Mouse (Mus musculus) heart, embryonic 13.5 days (tissue): ENCODE measurements around the gene Lamb1. TPM values are rescaled to one million over a fixed set of nuclear protein-coding genes. Genes with fewer than 3 reads are reported as not detected.

Source experiments
- ATAC-seq: fragments of 200-750 bp; cut with Nextera tagmentation; 2 replicates; pipeline ENCODE4 v1.8.0; 2017; ENCODE audit warnings: moderate TSS enrichment; ENCODE audit not compliant: insufficient number of reproducible peaks, low FRiP score, low TSS enrichment; ENCODE audit errors: extremely low read depth
- H3K27ac ChIP-seq: fragments of 300-500 bp; sonication (generic); replicated peaks from 2 replicates; pipeline ENCODE4 v1.5.1; 2015; ENCODE audit warnings: moderate library complexity, mild to moderate bottlenecking, inconsistent platforms
- H3K27me3 ChIP-seq: fragments of 300-500 bp; sonication (generic); replicated peaks from 2 replicates; pipeline ENCODE4 v1.6.1; 2015; ENCODE audit warnings: mild to moderate bottlenecking, inconsistent platforms
- H3K36me3 ChIP-seq: fragments of 300-500 bp; sonication (generic); 2 replicates; pipeline ENCODE4 v1.6.1; 2015; ENCODE audit warnings: mild to moderate bottlenecking, inconsistent platforms
- H3K4me1 ChIP-seq: fragments of 300-500 bp; sonication (generic); 2 replicates; pipeline ENCODE4 v1.6.1; 2015; ENCODE audit warnings: inconsistent platforms
- H3K4me2 ChIP-seq: fragments of 300-500 bp; sonication (generic); 2 replicates; pipeline ENCODE4 v1.6.1; 2015; ENCODE audit warnings: inconsistent platforms, mild to moderate bottlenecking, moderate library complexity
- H3K4me3 ChIP-seq: fragments of 300-500 bp; sonication (generic); 2 replicates; pipeline ENCODE4 v1.5.1; 2015; ENCODE audit warnings: moderate library complexity, mild to moderate bottlenecking, inconsistent platforms
- H3K9ac ChIP-seq: fragments of 300-500 bp; sonication (generic); 2 replicates; pipeline ENCODE4 v1.6.1; 2015; ENCODE audit warnings: inconsistent platforms, mild to moderate bottlenecking, moderate library complexity
- H3K9me3 ChIP-seq: fragments of 300-500 bp; sonication (generic); 2 replicates; pipeline ENCODE4 v1.6.1; 2016; ENCODE audit warnings: inconsistent platforms
- WGBS: fragments of 180-500 bp; shearing (Covaris S2); methylation state at CpG from one replicate; pipeline ENCODE4 v1.1.7; 2015; ENCODE audit warnings: mixed read lengths; 5-methylcytosine and 5-hydroxymethylcytosine counted together
- polyA plus RNA-seq: library from polyadenylated mRNA; unstranded; fragments of >200 nt; fragmentation: Nextera tagmentation; extraction: Ambion mirVana; gene quantifications from 2 replicates; pipeline ENCODE4 v1.2.1, GENCODE M21; 2015

The Lamb1 gene
- polyA plus RNA-seq, 1 experiment from 2014 or later = 91.3 TPM

DNA sequence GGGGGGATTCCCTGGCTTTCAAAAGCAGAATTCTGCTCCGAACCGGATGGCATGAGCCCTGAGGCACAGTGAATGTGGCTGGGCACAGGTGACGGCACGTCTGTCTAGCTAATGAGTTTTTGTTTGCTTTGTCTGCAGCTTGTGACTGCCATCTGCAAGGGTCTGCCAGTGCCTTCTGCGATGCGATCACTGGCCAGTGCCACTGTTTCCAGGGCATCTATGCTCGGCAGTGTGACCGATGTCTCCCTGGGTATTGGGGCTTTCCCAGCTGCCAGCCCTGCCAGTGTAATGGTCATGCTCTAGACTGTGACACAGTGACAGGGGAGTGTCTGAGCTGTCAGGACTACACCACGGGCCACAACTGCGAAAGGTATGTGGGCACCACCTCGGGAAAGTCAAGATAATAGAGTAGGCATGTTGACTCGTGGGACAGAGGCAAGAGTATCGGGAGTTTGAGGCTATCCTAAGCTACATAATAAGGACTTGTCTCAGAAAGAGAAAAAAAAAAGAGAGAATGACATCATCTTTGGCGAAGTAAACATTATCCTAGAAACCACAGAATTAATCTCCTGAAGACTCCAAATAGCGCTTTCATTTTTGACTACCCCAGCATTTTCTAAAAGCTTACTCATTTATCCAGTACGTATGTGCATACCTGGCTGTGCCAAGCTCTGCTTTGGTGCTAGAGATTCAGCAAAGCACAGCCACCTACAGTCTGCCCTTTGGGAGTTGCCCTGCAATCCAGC lies 37.9 kb downstream of the Lamb1 start:
- Histone ChIP-seq H3K4me2 (no peak overlapping the region), H3K4me1 (peaks cover 49% of the 10 kb centered on the region), H3K9me3 (no peaks in the 10 kb centered on the region), H3K27me3 (no peaks in the 10 kb centered on the region), H3K4me3 (no peak overlapping the region), H3K27ac (peak overlapping the region; percentile 15; the same call in 1 of the 2 replicates), H3K9ac (no peak overlapping the region), H3K36me3 (peaks cover 100% of the 10 kb centered on the region)
- ATAC-seq = no peak
- WGBS = 81% methylated on average over 16 of the region's 16 CpGs

DNA sequence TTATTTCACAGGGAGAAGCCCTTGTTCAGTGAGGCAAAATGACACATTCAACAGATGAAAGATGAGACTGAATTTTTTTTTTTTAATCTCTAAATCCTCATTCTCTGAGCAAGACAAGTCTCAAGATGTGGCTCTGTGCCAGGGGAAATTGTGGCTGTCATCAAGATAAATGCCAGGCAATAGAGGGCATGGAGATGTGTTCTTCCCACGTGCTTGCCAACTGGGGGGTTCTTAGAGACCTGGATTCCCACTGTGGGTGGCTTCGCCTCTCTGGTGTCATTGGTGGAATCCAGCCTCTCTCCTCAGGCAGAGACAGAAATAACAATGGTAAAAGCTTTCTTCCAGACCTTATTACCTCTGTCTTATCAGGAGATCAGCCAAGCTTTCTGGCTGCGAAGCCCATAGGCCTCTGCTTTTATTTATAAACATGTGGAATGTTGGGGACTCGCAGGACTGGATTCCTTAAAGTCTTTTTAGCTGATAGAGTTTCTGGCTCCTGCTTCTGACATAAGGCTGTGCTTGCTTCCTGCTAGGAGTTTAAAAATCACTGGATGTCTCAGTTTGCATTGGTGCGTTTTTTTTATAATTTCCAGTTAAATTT lies 41.1 kb downstream of the Lamb1 start:
- Histone ChIP-seq H3K4me3 (no peak overlapping the region), H3K9ac (no peak overlapping the region), H3K36me3 (peaks cover 100% of the 10 kb centered on the region), H3K4me2 (no peak overlapping the region), H3K9me3 (no peaks in the 10 kb centered on the region), H3K27ac (peak overlapping the region; percentile 68), H3K27me3 (no peaks in the 10 kb centered on the region), H3K4me1 (peaks cover 45% of the 10 kb centered on the region)
- 32% methylated on average over 5 of the region's 5 CpGs for WGBS
- ATAC-seq = no peak

DNA sequence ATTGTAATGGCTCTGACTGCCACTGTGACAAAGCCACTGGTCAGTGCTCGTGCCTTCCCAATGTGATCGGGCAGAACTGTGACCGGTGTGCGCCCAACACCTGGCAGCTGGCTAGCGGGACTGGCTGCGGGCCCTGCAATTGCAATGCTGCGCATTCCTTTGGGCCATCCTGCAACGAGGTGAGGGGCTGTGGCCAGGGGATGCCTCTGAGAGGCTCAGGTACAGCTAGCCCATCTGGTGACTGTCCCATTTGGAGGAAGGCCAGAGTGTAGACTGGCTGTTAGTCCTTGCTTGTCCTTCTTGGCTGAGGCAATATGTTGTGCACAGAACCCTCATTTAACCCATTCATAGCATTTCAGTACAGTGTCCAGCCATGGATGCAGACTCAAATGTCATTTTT lies 42.0 kb downstream of the Lamb1 start:
- H3K4me2 ChIP-seq = no peak overlapping the region
- WGBS = 82% methylated on average over 8 of the region's 8 CpGs
- ATAC-seq = no peak
- no peak overlapping the region for H3K4me3 ChIP-seq
- no peaks in the 10 kb centered on the region for H3K27me3 ChIP-seq
- H3K9ac ChIP-seq = no peak overlapping the region
- peak overlapping the region; percentile 68; the same call in 1 of the 2 replicates for H3K27ac ChIP-seq
- peaks cover 45% of the 10 kb centered on the region for H3K4me1 ChIP-seq
- peaks cover 100% of the 10 kb centered on the region for H3K36me3 ChIP-seq
- H3K9me3 ChIP-seq = no peaks in the 10 kb centered on the region

DNA sequence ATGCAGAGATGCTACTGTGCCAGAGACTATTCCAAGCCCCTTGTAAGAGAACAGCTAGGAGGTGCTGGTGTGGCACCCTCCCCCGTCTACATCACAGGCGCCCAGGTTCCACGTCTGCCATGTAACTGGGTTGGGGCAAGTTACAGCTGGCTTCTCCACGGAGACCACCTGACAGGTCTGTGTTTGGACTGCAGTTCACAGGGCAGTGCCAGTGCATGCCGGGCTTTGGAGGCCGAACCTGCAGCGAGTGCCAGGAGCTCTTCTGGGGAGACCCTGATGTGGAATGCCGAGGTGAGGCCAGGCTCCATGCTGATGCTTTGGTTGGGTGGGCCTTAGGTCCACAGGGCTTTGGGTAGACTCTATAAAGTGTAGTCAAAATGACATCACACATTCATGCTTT lies 42.7 kb downstream of the Lamb1 start:
- 87% methylated on average over 8 of the region's 8 CpGs for WGBS

DNA sequence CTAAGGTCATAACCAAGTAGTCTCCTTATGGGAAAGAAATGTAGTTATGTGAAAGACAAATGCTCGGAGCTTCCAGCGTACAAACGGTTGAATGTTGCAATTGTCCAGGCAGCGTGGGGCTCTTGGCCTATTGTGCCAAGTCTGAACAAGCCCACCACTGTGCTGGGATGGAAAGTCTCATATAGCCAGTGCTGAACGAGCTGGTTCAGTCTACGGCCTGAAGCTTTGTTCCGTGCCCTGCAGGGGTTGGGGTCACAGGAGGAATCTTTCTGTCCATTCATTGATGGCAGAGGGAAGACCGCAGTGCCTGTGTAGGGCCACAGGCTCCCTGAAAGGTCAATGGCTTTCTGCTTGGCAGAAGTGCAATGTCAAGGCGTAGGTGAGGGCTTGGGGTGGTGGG lies 45.7 kb downstream of the Lamb1 start:
- Histone ChIP-seq H3K4me2 (no peak overlapping the region), H3K36me3 (peaks cover 100% of the 10 kb centered on the region), H3K4me1 (peaks cover 57% of the 10 kb centered on the region), H3K9ac (no peak overlapping the region), H3K27ac (no peak overlapping the region), H3K4me3 (no peak overlapping the region), H3K27me3 (no peaks in the 10 kb centered on the region), H3K9me3 (0 out of 2 replicates have a peak, but pooled peaks cover 5% of the 10 kb centered on the region)
- WGBS = 83% methylated on average over 9 of the region's 9 CpGs
- ATAC-seq = no peak

More for the DNA sequence above, 42.7 kb downstream of the Lamb1 start:
- no peak overlapping the region for H3K4me3 ChIP-seq
- peaks cover 100% of the 10 kb centered on the region for H3K36me3 ChIP-seq
- no peak overlapping the region for H3K4me2 ChIP-seq
- H3K9ac ChIP-seq = no peak overlapping the region
- peaks cover 49% of the 10 kb centered on the region for H3K4me1 ChIP-seq
- H3K9me3 ChIP-seq = no peaks in the 10 kb centered on the region
- H3K27me3 ChIP-seq = no peaks in the 10 kb centered on the region
- no peak for ATAC-seq
- no peak overlapping the region for H3K27ac ChIP-seq

DNA sequence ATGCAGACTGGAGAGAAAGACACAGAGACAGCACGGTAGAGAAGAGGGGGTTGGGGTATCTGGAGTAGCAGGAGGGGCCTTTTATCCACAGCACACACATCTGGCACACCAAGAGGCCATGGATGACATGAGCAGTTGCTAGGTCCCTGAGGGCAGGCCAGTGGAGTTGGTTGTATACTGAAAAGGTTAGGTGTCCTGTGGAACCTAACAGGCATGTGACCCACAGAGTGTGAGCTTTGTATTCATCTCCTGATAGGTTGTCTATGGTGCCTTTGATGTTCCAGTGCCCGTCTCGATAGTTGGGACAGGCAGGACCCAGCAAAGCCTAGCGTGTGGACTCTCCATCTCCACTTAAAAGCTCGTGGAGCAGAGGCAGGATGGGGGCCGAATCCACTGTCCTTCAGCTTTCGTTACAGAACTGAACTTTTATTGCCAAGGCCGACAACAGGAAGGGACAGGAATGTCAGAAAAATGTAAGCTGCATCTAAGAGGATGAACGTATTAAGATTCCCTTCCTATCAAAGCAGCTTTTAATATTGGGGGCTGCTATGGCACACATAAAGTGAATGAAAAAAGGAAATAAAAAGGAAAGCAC lies 46.7 kb downstream of the Lamb1 start:
- no peaks in the 10 kb centered on the region for H3K27me3 ChIP-seq
- WGBS = 74% methylated on average over 9 of the region's 9 CpGs

DNA sequence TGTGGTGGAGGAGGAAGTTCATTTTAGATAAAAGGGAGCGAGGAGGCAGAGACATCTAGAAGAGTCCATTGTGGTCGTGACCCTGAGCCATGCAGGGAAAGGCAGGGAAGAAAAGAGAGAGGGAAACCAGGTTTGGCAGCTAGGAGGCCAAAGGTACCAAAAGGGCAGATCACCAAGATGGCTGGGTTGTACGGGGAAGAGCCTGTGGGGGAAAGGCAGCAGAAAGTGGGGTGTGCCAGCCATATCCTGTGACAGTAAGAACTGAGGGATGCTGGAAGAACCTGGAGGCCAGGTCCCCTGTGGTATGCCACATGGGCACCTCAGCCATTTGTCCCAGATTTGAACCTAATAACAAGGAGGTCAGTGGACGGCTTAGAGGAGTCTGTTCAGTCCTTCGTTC lies 47.2 kb downstream of the Lamb1 start:
- H3K4me1 ChIP-seq = peaks cover 50% of the 10 kb centered on the region
- no peak overlapping the region for H3K9ac ChIP-seq
- 0 out of 2 replicates have a peak, but pooled peaks cover 5% of the 10 kb centered on the region for H3K9me3 ChIP-seq
- no peak for ATAC-seq
- H3K27ac ChIP-seq = peak overlapping the region; percentile 21; the same call in 1 of the 2 replicates
- peaks cover 100% of the 10 kb centered on the region for H3K36me3 ChIP-seq
- no peak overlapping the region for H3K4me3 ChIP-seq
- WGBS = 71% methylated on average over 5 of the region's 5 CpGs
- no peaks in the 10 kb centered on the region for H3K27me3 ChIP-seq
- H3K4me2 ChIP-seq = no peak overlapping the region

More for the DNA sequence above, 46.7 kb downstream of the Lamb1 start:
- no peak overlapping the region for H3K4me3 ChIP-seq
- H3K4me2 ChIP-seq = no peak overlapping the region
- H3K9ac ChIP-seq = no peak overlapping the region
- no peak for ATAC-seq
- peaks cover 51% of the 10 kb centered on the region for H3K4me1 ChIP-seq
- 0 out of 2 replicates have a peak, but pooled peaks cover 5% of the 10 kb centered on the region for H3K9me3 ChIP-seq
- H3K27ac ChIP-seq = no peak overlapping the region; the same call in 1 of the 2 replicates
- H3K36me3 ChIP-seq = peaks cover 100% of the 10 kb centered on the region

DNA sequence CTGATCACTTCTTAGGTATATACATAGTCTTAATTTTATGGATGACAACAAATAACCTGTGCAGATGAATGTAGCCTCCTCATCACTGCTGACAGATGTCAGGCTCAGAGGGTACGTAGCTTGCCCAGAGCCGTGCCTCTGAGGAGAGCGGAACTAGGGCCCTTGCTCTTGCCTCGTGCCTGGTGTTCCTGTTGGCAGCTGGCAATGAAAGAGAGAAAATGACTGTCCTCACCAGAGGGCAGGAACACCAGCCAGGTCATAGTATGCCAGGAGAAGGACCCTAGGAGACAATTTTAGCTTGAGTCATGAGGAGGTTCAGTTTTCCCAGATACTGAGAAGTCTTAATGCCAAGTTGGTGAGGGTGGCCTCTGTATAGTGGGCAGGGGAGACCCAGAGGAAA lies 48.1 kb downstream of the Lamb1 start:
- WGBS = 64% methylated on average over 4 of the region's 4 CpGs
- no peak overlapping the region for H3K4me3 ChIP-seq
- peak overlapping the region; percentile 20; the same call in 1 of the 2 replicates for H3K9ac ChIP-seq
- H3K36me3 ChIP-seq = peaks cover 100% of the 10 kb centered on the region
- no peaks in the 10 kb centered on the region for H3K27me3 ChIP-seq
- 0 out of 2 replicates have a peak, but pooled peaks cover 5% of the 10 kb centered on the region for H3K9me3 ChIP-seq
- peak overlapping the region; percentile 71 for H3K27ac ChIP-seq
- peaks cover 58% of the 10 kb centered on the region for H3K4me1 ChIP-seq
- no peak for ATAC-seq
- no peak overlapping the region for H3K4me2 ChIP-seq

DNA sequence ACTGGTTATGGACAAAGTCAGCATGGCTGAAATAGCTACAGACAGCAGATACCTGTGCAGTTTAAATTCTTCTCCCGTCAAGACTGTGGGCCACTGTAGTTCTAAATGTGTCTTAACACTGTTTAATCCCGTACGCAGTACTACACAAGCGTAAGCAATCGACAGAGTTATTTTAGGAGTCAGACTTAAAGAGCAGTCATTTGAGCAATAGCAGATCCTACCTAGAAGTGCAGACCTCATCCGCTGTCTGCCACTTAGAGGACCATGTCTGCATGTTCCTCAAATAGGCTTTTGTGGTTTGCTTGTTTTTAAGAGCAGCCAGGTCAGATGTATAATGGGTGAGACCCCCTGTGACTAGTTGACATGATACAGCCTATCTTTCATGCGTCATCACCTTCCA lies 49.3 kb downstream of the Lamb1 start:
- Histone ChIP-seq H3K27ac (peak overlapping the region; percentile 76), H3K9ac (no peak overlapping the region), H3K4me3 (no peak overlapping the region), H3K4me1 (peaks cover 61% of the 10 kb centered on the region), H3K27me3 (no peaks in the 10 kb centered on the region), H3K36me3 (peaks cover 100% of the 10 kb centered on the region), H3K9me3 (0 out of 2 replicates have a peak, but pooled peaks cover 5% of the 10 kb centered on the region), H3K4me2 (no peak overlapping the region)
- peak; percentile 66; the same call in 1 of the 2 replicates for ATAC-seq
- WGBS = 43% methylated on average over 7 of the region's 7 CpGs

DNA sequence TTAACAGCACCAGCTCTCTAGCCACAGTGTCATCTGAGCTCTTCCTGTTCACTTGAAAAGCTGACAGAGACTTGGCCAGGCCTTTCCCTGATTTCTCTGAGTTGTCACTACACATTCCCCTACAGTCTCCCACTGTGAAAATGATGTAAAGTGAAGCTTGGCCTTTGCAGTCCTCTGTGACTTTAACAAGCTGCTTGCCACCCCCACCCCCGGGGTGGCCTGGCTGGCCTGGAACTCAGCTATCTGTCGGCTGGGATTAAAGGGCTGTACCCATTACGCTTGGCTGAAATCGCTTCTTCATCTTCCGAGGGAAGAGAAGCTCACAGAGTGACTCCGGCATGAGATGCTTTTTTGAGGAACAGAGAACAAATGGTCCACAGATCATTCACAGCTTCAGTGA lies 50.9 kb downstream of the Lamb1 start:
- H3K4me1 ChIP-seq = peaks cover 50% of the 10 kb centered on the region
- H3K9me3 ChIP-seq = 0 out of 2 replicates have a peak, but pooled peaks cover 5% of the 10 kb centered on the region
- no peak overlapping the region for H3K9ac ChIP-seq
- H3K27me3 ChIP-seq = no peaks in the 10 kb centered on the region
- no peak for ATAC-seq
- WGBS = 49% methylated on average over 6 of the region's 6 CpGs
- H3K4me3 ChIP-seq = no peak overlapping the region
- peaks cover 100% of the 10 kb centered on the region for H3K36me3 ChIP-seq
- 0 out of 2 replicates have a peak overlapping the region, but pooled peaks have one; percentile 24 for H3K27ac ChIP-seq
- no peak overlapping the region for H3K4me2 ChIP-seq

DNA sequence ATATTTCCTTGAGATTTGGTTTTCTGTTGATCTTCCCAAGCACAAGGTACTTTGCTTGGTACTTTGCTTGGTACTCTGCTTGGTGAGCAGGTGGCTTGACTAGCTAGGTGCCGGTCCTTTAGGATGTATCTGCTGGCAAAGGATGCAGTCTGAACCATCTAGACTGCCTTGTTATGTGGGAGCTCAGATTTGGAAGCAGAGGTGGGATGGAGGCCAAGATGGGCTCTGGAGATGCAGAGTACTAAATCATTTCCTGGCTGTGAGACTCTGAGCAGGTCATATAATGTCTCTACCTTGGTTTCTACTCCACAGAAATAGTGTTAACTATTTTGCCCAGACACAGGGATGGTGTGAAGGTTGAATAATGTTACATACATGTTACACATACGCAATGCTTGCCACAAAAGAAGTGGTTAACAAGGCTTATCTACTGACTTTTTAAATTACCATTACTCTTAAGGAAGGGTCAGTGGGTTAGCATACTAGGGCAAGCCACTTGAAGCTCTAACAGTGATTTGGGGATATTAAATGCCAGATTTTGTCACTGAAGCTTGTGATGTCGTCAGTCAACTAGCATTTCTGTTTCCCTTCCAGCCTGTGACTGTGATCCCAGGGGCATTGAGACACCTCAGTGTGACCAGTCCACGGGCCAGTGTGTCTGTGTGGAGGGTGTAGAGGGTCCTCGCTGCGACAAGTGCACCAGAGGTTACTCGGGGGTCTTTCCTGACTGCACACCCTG lies 52.8 kb downstream of the Lamb1 start:
- 73% methylated on average over 7 of the region's 7 CpGs for WGBS
- Histone ChIP-seq H3K4me2 (no peak overlapping the region), H3K4me3 (no peak overlapping the region), H3K36me3 (peaks cover 100% of the 10 kb centered on the region), H3K9ac (no peak overlapping the region), H3K27me3 (no peaks in the 10 kb centered on the region), H3K4me1 (peaks cover 45% of the 10 kb centered on the region), H3K27ac (peak overlapping the region; percentile 48), H3K9me3 (0 out of 2 replicates have a peak, but pooled peaks cover 5% of the 10 kb centered on the region)
- no peak for ATAC-seq
